ENCODE assay signal across 17 mouse cellular contexts in the genomic region with DNA sequence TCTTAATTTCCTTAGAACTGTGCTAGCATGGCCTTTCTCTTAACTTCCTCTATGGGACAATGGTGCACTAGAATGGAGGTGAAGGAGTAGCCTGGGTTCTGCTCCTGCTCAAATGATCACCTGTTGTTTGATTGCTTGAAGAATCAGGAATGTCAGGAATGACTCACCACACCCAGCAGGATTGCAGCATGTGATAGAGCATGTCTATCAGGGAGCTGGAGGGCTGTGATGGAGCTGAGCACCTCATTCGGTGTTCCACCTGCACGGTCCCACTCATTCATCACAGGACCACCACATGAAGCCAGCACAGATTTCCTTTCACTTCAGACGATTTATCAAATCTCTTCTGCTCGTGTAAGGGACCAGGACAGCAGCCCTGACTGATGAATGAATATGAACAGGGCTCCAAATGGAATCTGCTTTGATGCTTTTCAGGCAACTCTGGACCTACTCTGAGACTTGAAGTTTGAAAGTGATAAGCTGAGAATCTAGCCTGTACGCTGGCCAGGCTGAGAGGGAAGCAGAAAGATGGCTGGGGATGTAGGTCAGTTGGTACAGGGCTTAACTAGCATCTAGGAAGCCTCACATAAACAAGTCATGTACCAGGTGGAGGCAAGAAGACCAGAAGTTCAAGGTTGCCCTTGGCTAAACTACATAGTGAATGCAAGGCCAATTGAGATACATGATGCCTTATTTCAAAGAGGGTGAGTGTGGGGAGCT. TPM values are rescaled to one million over a fixed set of nuclear protein-coding genes. Genes with fewer than 3 reads are reported as not detected.
DNase-seq lines count a peak whose midpoint lies in the region; ATAC-seq and TF ChIP-seq lines count a peak whose summit lies in the region.
"Had no signal": no experiment of that assay in that cellular context is flagged by ENCODE, and none has a peak within 500 bp of the region (broad histone marks: within the 10 kb centered on the region; RNA-seq: fewer than 3 reads in every experiment).

No protein-coding gene starts in this region.

- H3K4me3 ChIP-seq in gastrocnemius, adult 2 months, result no peak overlapping the region
- H3K4me3 ChIP-seq in kidney, embryonic 15.5 days (replicated peaks), result no peak overlapping the region
- no peak overlapping the region for H3K4me3 ChIP-seq in limb, embryonic 13.5 days
- H3K4me3 ChIP-seq: hindbrain, embryonic 15.5 days; midbrain, embryonic 15.5 days; neural tube, embryonic 15.5 days had no signal

- H3K9me3 ChIP-seq in kidney, embryonic 15.5 days (replicated peaks), result no peaks in the 10 kb centered on the region
- no peaks in the 10 kb centered on the region for H3K9me3 ChIP-seq in limb, embryonic 13.5 days
- H3K9me3 ChIP-seq: hindbrain, embryonic 15.5 days; midbrain, embryonic 15.5 days; neural tube, embryonic 15.5 days had no signal

- no peak for TF ChIP-seq CTCF in gastrocnemius, adult 2 months (IDR thresholded peaks at IDR 0.05)

- no peak overlapping the region for H3K9ac ChIP-seq in kidney, embryonic 15.5 days
- no peak overlapping the region for H3K9ac ChIP-seq in limb, embryonic 13.5 days
- H3K9ac ChIP-seq: hindbrain, embryonic 15.5 days; midbrain, embryonic 15.5 days; neural tube, embryonic 15.5 days had no signal

- no peak overlapping the region for H3K4me2 ChIP-seq in kidney, embryonic 15.5 days
- H3K4me2 ChIP-seq in limb, embryonic 13.5 days (replicated peaks), result no peak overlapping the region
- H3K4me2 ChIP-seq: hindbrain, embryonic 15.5 days; midbrain, embryonic 15.5 days; neural tube, embryonic 15.5 days had no signal

- no peak for DNase-seq in gastrocnemius, adult 2 months
- DNase-seq in gastrocnemius, postnatal 25 days, result no peak
- no peak for DNase-seq in kidney, postnatal 10 days
- DNase-seq in ES-CJ7 (ENCODE audit: low read depth, low spot score), result peak; percentile 75
- DNase-seq in spleen, postnatal 14 days (ENCODE audit: low spot score in 2 of 2), result no peak
- DNase-seq in embryo, embryonic 9.5 days (ENCODE audit: extremely low spot score), result no peak
- DNase-seq: adrenal gland, adult 2 months; cerebellum, postnatal 14 days; gastrocnemius, postnatal 10 days; kidney, postnatal 4 days; lung, adult 2 months; thymus, postnatal 36 days had no signal

- no peak for ATAC-seq in kidney, embryonic 15.5 days (replicated peaks; ENCODE audit: low FRiP score)
- no peak for ATAC-seq in limb, embryonic 13.5 days (ENCODE audit: low FRiP score, low read depth)
- ATAC-seq: midbrain, embryonic 15.5 days had no signal

- WGBS in kidney, embryonic 15.5 days, result 87% methylated on average over 5 of the region's 5 CpGs
- 88% methylated on average over 5 of the region's 5 CpGs for WGBS in limb, embryonic 13.5 days

- H3K4me1 ChIP-seq in kidney, embryonic 15.5 days, result peaks cover 17% of the 10 kb centered on the region
- H3K4me1 ChIP-seq in limb, embryonic 13.5 days, result peaks cover 21% of the 10 kb centered on the region

- no peaks in the 10 kb centered on the region for H3K27me3 ChIP-seq in kidney, embryonic 15.5 days
- no peaks in the 10 kb centered on the region for H3K27me3 ChIP-seq in limb, embryonic 13.5 days
- H3K27me3 ChIP-seq: hindbrain, embryonic 15.5 days; midbrain, embryonic 15.5 days; neural tube, embryonic 15.5 days had no signal

- peak overlapping the region; percentile 92 for H3K27ac ChIP-seq in gastrocnemius, adult 2 months
- H3K27ac ChIP-seq in kidney, embryonic 15.5 days, result peak overlapping the region; percentile 91; the same call in 1 of the 2 replicates
- H3K27ac ChIP-seq in limb, embryonic 13.5 days, result peak overlapping the region; percentile 98

- intact Hi-C loops in gastrocnemius, adult 2 months (cut with DNase I), result no loop called here

- no peaks in the 10 kb centered on the region for H3K36me3 ChIP-seq in kidney, embryonic 15.5 days
- H3K36me3 ChIP-seq in limb, embryonic 13.5 days, result no peaks in the 10 kb centered on the region
- H3K36me3 ChIP-seq: hindbrain, embryonic 15.5 days; midbrain, embryonic 15.5 days; neural tube, embryonic 15.5 days had no signal

RNA-seq across cellular contexts. Expression of a gene that starts 51.7 kb away (rescaled TPM):
- total RNA-seq in gastrocnemius, adult 2 months (2021), result under 1 TPM in 1 of 2 experiments, not detected in 1; 0.31 TPM
- not detected for total RNA-seq in gastrocnemius, postnatal 25 days (2021)
- 1.2 and 1.5 TPM in 2 replicates for polyA plus RNA-seq in kidney, embryonic 15.5 days (2015; fragmentation: Nextera tagmentation; extraction: Ambion mirVana)
- 3.2 and 4.1 TPM in 2 replicates for polyA plus RNA-seq in limb, embryonic 13.5 days (2015; fragmentation: Nextera tagmentation; extraction: Ambion mirVana)
- total RNA-seq: adrenal gland, adult 2 months; gastrocnemius, postnatal 10 days had no signal
- polyA plus RNA-seq: adrenal gland, adult 2 months; lung, adult 2 months had no signal

RNA-seq across cellular contexts. Expression of a gene that starts 51.8 kb away (rescaled TPM):
- 1 to 10 TPM; 3.6 to 3.7 TPM for total RNA-seq in gastrocnemius, adult 2 months (2021)
- total RNA-seq in gastrocnemius, postnatal 25 days (2021), result 1 to 10 TPM; 2.0 to 2.2 TPM
- polyA plus RNA-seq in kidney, embryonic 15.5 days (2015; fragmentation: Nextera tagmentation; extraction: Ambion mirVana), result 3.5 and 3.9 TPM in 2 replicates
- polyA plus RNA-seq in limb, embryonic 13.5 days (2015; fragmentation: Nextera tagmentation; extraction: Ambion mirVana), result 4.6 and 6.6 TPM in 2 replicates
